Mouse (Mus musculus): ENCODE measurements around the gene Slfn4. TPM values are rescaled to one million over a fixed set of nuclear protein-coding genes. Genes with fewer than 3 reads are reported as not detected.

Gene Slfn4
- polyA plus RNA-seq (2015; fragmentation: Nextera tagmentation; extraction: Ambion mirVana) = 0.10 and 0.27 TPM in 2 replicates

DNA sequence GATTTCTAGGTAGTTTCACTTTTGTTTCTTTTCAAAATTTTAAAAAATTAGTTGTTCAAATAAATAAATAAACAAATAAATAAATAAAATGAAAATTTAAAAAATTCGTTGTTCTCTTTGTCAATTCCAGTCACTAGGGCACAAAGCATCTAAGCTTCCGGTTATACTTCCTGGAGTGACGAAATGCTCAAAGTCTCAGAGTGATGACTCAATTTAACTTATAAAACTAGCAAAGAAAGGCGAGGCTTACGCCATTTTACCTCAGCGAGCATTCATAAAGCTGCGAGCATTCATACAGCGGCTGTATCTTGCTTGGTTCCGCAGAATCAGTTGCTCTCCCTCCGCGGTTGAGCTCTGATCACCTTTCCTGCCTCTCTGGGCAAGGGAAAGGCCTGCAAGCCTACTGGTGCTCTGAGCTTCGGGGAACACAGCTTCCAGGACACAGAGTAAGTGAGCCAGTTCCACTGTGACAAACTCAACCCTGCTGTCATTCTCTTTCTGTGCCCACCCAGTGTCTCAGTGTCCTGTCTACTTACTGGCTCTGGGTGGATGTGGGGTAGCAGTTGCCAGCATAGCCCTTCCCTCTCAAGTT is at the start of gene Slfn4:
Gene Slfn4, plus strand, starts transcription at position 239 of the 592 bp plus-strand sequence.

GRCm38 (mm10) chr11:83191134-83191893 is 16.3 kb downstream of the Slfn4 start, which contains the start of gene Slfn3:
Gene Slfn3, plus strand, starts transcription at chr11:83191330.

Other genes with a start within 250 kb of the Slfn4 start
- 7.9 and 10.0 TPM in 2 replicates for gene Slfn5, start 223.8 kb upstream of the Slfn4 start, polyA plus RNA-seq (2015; fragmentation: Nextera tagmentation; extraction: Ambion mirVana)
- 2.9 and 3.7 TPM in 2 replicates for gene Slfn9, start 183.4 kb upstream of the Slfn4 start, polyA plus RNA-seq (2015; fragmentation: Nextera tagmentation; extraction: Ambion mirVana)
- gene Slfn8, start 154.4 kb upstream of the Slfn4 start, polyA plus RNA-seq (2015; fragmentation: Nextera tagmentation; extraction: Ambion mirVana) = 0.58 and 0.71 TPM in 2 replicates
- 5.7 and 8.7 TPM in 2 replicates for gene Slfn2, start 110.1 kb upstream of the Slfn4 start, polyA plus RNA-seq (2015; fragmentation: Nextera tagmentation; extraction: Ambion mirVana)
- 0.67 and 0.82 TPM in 2 replicates for gene Slfn1, start 58.3 kb upstream of the Slfn4 start, polyA plus RNA-seq (2015; fragmentation: Nextera tagmentation; extraction: Ambion mirVana)
- 0.40 and 0.51 TPM in 2 replicates for gene Slfn3, start 16.1 kb downstream of the Slfn4 start, polyA plus RNA-seq (2015; fragmentation: Nextera tagmentation; extraction: Ambion mirVana)
- not detected in 2 replicates for gene Slfn14, start 111.5 kb downstream of the Slfn4 start, polyA plus RNA-seq (2015; fragmentation: Nextera tagmentation; extraction: Ambion mirVana)
- 18.9 and 20.0 TPM in 2 replicates for gene Ap2b1, start 123.8 kb downstream of the Slfn4 start, polyA plus RNA-seq (2015; fragmentation: Nextera tagmentation; extraction: Ambion mirVana)
- 12.1 and 13.1 TPM in 2 replicates for gene Pex12, start 127.4 kb downstream of the Slfn4 start, polyA plus RNA-seq (2015; fragmentation: Nextera tagmentation; extraction: Ambion mirVana)
- gene Rasl10b, start 234.0 kb downstream of the Slfn4 start, polyA plus RNA-seq (2015; fragmentation: Nextera tagmentation; extraction: Ambion mirVana) = 1.2 and 1.4 TPM in 2 replicates

Measured in skeletal muscle tissue, postnatal 0 days (tissue).